Mouse (Mus musculus): ENCODE results near the gene Nectin2. TPM values are rescaled to one million over a fixed set of nuclear protein-coding genes. Genes with fewer than 3 reads are reported as not detected.
A peak's percentile ranks its signal among the peaks of the same experiment; 100 is the strongest.
"Not testable (repeated sequence)": the region's sequence is repeated elsewhere in the genome, so short reads cannot be mapped to it uniquely, and the experiment has no call there.

Gene Nectin2
- 100 to 1,000 TPM in 1 of 2 experiments, 10 to 100 TPM in 1; 70.0 to 115 TPM for total RNA-seq (2021)
- long read RNA-seq, experiment 1, transcript Nectin2-201 (9 exons, 2,735 nt) = minor isoform, 16 of 86 reads
- long read RNA-seq, experiment 1, transcript Nectin2-202 (6 exons, 1,955 nt) = major isoform, 50 of 86 reads
- long read RNA-seq, experiment 1, partial matches to known transcripts = 14 of 86 reads
- long read RNA-seq, experiment 1, other reads (novel, unspliced or antisense) = 6 of 86 reads
- long read RNA-seq, experiment 2, transcript Nectin2-201 (9 exons, 2,735 nt) = minor isoform, 12 of 57 reads
- long read RNA-seq, experiment 2, transcript Nectin2-202 (6 exons, 1,955 nt) = major isoform, 34 of 57 reads
- long read RNA-seq, experiment 2, partial matches to known transcripts = 8 of 57 reads
- long read RNA-seq, experiment 2, other reads (novel, unspliced or antisense) = 3 of 57 reads

GRCm38 (mm10) chr7:19750217-19751069, at the start of gene Nectin2:
Nectin2 (minus strand) TSS chr7:19750483.
- DNase-seq = peak; percentile 95 to 96

- peak; percentile 85 to 90 for DNase-seq
These were observed 46.7 kb upstream of the Nectin2 start, which contains the start of gene Cblc for GRCm38 (mm10) chr7:19796697-19797588. Cblc (minus strand) TSS chr7:19796809.

- DNase-seq = no peak
These were observed 46.0 kb upstream of the Nectin2 start for GRCm38 (mm10) chr7:19796254-19796653.

GRCm38 (mm10) chr7:19795236-19795635, 45.0 kb upstream of the Nectin2 start:
- DNase-seq = no peak

- DNase-seq = no peak
These were observed 42.7 kb upstream of the Nectin2 start for GRCm38 (mm10) chr7:19792701-19793630.

GRCm38 (mm10) chr7:19791504-19791903, 41.2 kb upstream of the Nectin2 start:
- not testable (repeated sequence) for DNase-seq

GRCm38 (mm10) chr7:19789904-19790347, 39.6 kb upstream of the Nectin2 start:
- peak; percentile 93 to 96 for DNase-seq

- DNase-seq = no peak
These were observed 35.7 kb upstream of the Nectin2 start for GRCm38 (mm10) chr7:19785874-19786458.

DNA sequence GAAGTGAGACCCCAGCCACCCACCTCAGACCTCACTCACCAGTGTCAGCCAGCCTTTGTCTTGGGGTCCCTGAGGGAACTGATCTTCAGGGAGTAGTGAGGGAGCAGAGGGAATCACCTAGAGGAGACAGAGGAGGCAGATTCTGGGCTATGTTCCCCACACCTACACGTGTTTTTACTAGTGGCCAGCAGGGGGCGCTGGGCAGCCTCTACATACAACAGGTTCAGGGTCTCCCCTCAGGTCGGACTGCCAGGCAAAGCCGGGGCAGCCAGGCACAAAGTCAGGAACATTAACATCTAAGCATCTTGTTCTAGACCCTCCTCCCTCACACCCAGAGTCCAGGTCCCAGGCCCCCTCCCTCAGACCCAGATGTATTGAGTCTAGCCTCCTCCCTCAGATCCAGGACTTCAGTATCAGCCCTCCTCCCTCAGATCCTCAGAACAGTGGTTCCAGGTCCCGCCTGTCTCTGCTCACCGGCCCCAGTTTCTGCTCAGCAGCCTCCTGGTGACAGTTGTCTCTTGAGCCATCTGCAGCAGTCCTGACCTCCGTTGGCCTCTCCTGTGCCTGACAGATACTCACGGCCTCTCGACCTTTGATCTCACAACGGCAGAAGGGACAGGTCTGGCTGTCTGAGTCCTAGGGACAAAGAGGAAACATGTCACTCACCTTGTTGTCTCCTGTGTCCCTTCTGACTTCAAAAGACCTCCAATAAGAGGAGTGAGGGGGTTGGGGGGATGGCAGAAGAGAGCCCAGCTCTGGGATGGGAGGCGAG, 34.7 kb upstream of the Nectin2 start:
- DNase-seq = no peak

GRCm38 (mm10) chr7:19783630-19784029, 33.3 kb upstream of the Nectin2 start:
- DNase-seq = peak; percentile 43 to 58

- peak; percentile 36 to 47 for DNase-seq
These were observed 32.4 kb upstream of the Nectin2 start for GRCm38 (mm10) chr7:19782645-19783044.

GRCm38 (mm10) chr7:19781741-19782140, 31.5 kb upstream of the Nectin2 start:
- DNase-seq = no peak

GRCm38 (mm10) chr7:19779903-19780302, 29.6 kb upstream of the Nectin2 start:
- DNase-seq = no peak

DNA sequence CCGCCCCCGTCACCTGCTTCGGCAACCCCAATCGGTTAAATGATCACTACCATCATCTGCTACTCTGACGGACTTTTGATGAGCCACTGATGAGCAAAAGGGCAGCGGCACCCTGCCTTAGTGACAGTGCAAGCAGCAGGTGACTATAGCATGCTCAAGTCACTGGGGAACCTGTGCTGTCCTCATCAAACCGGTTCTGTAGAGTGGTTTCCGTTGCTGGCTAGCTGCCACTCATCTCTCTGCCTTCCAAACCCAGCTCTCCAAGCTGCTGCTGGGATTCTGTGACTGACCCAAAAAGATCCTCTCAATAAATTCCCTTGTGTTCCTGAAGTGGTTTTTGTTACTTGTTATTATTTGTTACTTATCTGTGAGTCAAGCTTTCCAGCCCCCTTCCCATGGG, 28.4 kb upstream of the Nectin2 start:
- DNase-seq = no peak

DNA sequence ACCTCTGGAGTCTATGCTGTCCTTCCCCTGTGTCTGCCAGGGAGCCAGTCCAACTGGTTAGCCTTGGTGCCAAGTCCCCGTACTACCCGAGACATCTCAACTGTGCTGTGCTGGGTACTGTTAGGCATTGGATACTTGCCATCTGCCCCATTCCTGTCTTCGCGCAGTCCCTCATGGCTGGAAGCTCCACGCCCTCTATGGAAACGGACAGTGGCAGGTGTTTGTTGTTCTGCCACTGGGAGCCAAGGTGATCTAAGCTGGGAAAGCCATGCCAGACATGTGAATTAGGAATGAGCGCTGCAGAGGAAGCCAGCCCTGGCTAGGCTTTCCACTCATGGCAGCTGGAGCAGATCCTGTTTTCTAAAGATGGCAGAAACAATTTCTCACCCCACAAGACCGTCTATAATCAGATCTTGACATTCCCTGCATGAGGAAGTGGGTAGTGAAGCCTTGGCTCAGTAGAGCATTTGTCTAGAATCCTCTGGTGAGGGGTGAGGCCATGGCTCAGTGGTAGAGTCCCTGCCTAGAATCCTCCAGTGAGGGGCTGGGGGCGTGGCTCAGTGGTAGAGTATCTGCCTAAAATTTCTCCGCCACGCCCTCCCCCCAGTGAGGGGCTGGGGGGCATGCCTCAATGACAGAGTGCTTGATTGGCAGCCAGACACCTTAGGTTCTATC, 26.9 kb upstream of the Nectin2 start:
- no peak for DNase-seq

DNA sequence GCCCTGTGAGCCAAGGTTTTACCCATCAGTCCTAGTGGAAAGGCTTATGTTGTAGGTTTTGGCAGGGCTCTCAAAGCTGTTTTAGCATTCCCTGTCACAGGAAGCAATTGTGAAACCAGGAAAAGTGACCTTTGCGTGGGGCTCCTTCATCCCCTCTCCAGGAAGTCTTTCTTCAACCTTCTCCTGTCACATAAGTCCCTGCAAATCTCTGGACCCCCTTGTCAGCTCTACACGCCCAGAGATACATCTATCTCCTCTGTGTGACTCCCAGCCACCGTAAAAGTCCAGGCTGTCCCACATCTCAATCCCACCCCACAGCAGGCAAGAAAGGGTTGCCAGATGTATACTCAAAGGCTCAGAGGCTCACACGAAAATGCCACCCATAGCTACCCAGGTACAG, 21.4 kb upstream of the Nectin2 start:
- DNase-seq = no peak

DNA sequence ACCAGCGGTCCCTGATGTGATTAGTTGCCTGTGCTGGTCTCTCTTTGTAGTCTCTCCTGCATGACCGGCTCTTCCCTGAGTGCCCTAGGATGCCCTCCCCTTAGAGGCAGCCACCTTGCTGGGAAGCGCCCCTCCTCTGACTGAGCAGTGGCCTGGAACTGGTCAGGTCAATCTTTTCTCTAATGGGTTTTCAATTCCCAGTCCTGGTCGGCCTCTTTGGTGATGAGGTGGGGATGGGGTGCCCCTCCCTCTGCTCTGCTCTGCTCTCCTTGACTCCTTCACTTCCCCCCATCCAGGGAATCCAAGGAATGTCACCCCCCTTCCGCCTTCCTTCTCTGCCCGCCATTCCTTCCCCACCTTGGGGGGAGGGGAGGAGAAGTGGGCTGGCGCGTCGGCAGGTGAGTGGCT, 20.7 kb upstream of the Nectin2 start, which contains the start of gene Bcam:
Gene Bcam, minus strand, starts transcription at position 33 of the 408 bp plus-strand sequence.
- no peak for DNase-seq

- peak; percentile 93 to 95 for DNase-seq
These were observed 20.1 kb upstream of the Nectin2 start for GRCm38 (mm10) chr7:19770375-19770754.

Measured in adrenal gland, postnatal 36 days (tissue).